Mouse (Mus musculus): ENCODE results near the gene Nuak1.

Nuak1 gene

DNA sequence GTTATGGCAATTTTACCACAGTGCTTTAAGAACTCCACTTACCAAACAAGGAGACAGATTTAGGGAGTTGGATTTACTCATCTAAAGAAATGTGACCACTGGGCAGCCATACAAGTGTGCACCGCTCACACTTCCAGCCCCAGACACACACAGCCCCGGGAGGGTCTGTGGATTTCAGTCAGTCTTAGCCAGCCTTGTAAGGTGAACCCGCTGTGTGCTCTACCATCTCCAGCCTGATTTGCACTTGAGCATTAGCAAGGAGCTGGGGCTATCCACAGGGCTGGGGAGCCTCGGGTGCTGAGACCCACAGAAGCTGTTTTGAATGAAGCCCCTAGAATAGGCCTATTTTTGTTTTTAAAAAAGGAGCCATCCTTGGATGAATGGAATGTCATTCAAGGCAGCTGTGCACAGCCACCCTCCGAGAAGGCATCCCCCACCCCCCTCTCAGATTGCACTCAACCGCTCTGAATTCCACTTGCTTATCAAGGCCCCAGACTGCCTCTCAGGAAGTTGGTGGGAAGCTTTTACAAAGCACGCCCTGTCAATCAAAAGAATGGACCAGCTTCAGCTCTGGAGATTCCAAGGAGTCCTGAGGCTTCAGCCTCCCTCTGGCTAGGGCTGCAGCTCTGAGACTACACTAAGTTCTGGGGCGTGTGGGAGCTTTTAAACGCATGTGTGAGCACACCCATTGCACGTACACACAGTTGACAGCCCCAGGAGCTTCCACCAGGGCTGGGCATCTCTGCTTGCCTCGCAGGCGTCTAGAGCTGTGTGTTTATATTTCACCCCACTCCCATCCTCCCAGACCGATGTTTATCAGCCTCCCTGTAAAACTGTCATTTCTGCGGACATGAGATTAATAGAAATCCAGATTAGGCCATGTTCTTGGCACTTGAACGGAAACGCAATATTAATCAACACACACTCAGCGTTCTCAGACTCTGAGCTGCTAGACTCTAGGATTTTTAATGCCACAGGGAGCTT is 57.2 kb downstream of the Nuak1 start:
- in situ Hi-C loops (cut with MboI, MseI): no loop called here

DNA sequence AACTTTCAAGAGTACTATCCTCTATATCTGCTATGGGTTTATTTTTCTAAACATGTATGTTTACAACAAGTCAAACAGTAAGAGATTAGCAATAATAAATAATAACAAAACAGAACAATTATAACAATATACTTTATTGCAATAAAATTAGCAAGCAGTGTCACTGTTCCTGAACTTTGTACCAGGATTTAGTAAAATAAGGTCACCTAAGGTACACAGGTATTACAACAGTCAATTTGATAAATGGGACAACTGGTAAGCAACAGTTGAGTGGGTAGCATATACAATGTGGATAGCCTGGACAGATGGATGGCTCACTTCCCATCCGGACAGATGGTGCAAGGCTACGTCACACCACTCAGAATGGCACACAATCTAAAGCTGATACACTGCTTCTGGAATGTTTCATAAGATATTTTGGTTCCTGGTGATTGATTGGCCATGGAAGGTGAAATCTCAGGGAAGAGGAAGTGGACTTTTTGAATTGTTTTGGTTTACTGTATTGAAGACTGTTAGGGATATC is 59.1 kb downstream of the Nuak1 start:
- in situ Hi-C loops (cut with MboI, MseI): no loop called here

DNA sequence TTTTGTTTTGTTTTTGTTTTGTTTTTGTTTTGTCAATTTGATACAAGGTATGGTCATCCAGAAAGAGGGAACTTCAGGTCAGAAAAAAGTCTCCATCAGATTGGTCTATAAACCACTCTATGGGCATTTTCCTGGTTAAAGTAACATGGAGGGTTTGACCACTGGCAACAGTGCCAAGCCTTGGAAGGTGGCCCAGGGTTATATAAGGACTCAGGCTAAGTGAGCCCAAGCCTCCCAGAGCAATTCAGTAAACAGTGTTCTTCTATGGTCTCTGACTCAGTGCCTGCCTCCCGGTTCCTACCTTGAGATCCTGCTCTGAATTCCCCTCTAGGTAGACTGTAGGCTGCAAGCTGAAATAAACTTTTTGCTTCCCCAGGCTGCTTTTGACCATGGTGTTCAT is 61.0 kb downstream of the Nuak1 start:
- in situ Hi-C loops (cut with MboI, MseI): no loop called here

DNA sequence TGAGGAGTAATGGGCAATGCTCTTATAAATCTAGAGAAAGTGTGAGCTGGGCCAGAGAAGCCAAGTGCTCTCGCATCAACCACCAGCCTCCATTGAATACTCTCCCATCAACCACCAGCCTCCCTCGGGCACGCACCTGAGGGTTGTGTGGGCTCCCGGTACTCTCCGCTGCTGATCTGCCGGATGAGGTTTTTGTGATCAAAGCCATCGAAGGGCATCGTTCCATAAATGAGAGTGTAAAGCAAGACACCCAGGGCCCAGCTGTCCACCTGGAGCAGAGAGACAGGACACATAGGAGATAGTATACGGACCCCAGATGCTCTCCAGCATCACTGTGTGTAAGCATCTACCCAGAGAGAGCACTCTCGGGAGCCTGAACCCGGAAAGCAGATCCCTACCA is 62.4 kb downstream of the Nuak1 start:
- in situ Hi-C loops (cut with MboI, MseI): no loop called here

DNA sequence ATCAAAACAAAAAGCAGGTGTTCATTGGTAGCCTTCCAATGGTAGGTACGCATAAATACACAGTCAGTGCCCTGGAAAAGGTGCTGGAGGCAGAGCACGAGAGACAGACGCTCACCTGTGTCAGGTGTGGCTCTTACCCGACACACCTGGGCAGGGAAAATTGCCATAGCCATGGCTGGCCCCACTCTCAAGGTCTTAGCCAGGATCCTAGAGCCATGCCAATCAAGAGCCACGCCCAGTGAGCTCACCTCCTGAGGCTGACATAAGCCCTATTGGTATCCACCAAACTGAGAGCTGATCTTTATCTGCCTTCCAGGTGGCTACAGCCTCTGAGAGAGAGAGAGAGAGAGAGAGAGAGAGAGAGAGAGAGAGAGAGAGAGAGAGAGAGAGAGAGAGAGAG is 64.1 kb downstream of the Nuak1 start:
- in situ Hi-C loops (cut with MboI, MseI): no loop called here

DNA sequence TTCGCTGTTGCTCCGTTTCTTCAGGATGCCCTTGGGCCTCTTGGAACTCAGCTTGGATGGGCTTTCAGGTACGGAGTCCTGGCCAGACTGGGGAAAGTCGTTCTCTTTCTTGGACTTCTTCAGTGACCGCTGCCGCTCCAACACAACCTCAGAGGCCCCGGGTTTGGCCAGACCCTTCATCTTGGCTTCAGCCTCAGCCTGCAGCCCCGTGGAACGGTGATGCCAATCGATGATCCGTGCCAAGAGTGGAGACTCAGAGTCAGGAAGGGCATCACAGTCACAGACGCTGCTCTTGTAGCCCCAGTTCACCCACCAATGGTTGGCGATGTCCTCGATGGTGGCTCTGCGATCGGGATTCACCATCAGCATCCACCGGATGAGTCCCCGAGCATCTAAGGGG is 65.4 kb downstream of the Nuak1 start:
- in situ Hi-C loops (cut with MboI, MseI): no loop called here

DNA sequence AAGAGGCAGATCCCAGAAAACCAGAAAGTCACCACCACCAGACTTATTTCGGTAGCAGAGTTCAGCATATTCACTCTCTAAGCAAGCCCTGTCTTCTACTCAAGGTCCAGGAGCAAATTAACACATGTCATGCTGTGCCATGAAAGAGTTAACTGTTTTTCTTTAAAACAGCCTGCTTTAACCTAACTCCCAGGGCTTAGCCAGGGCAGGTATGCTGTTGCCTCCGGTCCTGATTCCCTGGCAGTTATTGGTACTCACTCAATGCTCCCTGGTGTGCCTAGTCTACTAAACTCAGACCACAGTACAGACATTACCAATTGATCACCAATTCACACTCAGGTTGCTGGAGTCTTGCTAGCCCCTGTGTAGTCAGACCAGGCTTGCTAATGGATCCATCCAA is 66.9 kb downstream of the Nuak1 start:
- in situ Hi-C loops (cut with MboI, MseI): no loop called here

DNA sequence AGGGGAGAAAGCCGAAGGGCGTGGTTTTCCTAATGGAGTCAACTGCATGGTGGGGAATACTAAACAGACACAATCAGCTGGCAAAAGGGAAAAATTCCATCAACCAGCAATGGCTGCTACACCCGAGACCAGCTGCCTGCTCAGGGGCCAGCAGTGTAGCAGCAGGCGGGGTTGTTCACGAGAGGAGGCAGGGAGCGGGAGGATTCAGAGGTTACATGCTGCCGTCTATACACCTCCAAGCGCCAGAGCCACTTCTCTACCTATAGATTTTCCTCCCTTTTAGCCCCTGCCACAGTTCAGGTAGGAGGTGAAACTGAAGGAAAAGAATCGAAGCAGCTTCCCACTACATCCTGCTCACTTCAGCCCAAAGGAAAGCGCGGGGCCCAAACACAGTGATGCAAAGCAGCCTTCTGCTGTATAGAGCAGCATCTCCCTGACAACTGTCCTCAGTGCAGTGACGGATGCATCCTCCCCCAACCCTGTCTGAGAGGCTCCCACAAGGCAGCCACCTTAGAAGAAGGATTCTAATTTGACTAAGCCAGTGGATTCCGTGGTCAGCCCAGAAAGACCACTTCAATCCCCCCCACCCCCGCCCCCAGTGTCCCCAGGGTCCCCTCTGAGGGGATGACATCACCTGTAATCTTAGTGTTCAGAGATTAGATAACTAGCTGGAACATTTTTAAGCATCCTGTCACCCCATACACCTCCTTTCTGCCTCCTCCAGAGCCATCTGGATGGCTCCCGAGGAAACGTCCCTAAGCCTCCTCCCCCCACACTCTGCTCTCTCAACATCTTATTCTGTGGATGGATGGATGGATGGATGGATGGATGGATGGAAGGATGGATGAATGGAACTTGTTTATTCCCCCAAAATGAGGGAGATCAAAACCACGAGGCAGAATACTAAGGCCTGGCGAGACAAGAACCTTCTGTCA is 68.0 kb downstream of the Nuak1 start:
- in situ Hi-C loops (cut with MboI, MseI): no loop called here

DNA sequence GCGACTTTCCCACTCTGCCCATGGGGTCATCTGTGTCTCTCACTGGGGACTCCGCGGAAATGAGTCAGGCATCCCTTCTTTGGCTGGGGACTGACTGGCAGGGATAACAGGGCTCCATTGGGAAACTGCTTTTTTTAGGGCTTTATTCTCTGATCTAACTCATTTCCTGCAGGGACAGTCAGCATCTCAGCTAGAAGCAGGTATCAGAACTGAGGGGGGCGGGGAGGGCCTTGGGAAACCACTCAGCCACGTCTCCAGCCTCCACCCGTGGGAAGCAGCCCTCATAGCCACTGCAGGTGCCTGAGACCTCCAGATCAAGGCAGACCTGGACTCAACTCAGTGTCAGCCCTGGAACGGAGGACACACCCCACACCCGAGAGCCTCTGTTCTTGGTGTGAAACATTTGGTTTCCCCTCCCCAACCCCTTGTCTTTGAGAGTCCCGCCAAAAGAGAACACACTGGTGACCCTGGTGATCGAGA is 68.7 kb downstream of the Nuak1 start:
- in situ Hi-C loops (cut with MboI, MseI): no loop called here

DNA sequence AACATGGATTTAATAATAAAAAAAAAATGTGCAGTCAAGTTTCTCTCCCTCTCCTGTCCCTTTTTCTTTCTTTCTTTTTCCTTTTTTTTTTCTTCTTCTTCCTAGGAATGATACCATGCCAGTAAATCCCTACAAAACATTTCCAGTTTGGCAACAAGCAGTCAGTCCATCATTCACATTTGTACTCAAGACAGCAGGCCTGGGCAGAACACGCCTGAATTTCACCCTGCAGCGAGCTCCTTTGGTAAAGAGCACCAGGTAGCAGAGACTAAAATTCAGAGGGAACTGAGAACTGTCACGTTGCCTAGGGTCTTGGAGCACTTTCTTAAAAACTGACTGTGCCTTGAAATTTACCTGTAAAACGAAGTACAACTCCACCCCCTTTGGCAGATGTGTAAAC is 69.2 kb downstream of the Nuak1 start:
- in situ Hi-C loops (cut with MboI, MseI): no loop called here

DNA sequence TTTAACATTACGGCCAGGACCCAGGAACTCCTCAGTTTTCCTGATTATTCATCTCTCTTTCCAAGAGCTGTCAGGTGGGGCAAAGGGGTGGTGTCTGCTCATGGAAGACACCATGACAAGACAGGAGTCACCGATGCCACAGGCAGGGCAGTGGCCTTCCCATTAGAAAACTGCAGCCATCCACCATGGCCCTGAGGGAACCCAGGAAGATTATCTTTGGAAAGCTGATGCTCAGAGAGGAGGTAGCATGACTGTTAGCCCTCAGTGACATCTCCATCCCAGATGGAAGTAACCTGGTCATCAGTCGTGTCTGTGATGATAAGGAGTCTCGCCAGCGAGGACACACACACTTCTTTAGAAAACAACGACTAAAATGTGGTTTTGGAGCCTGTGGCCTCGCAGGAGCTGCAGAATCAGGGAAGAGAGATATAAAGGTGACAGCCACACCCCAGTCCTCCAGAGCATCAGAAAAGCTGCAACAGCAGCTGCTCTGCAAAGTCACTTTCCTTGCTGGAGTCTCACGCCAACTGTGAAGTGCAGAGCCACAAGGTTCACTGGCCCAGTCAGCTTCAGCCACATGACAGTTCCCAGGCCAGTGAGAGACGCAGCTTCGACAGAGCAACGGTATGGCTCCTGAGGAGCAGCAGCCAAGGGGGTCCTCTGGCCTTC is 70.6 kb downstream of the Nuak1 start:
- in situ Hi-C loops (cut with MboI, MseI): no loop called here

DNA sequence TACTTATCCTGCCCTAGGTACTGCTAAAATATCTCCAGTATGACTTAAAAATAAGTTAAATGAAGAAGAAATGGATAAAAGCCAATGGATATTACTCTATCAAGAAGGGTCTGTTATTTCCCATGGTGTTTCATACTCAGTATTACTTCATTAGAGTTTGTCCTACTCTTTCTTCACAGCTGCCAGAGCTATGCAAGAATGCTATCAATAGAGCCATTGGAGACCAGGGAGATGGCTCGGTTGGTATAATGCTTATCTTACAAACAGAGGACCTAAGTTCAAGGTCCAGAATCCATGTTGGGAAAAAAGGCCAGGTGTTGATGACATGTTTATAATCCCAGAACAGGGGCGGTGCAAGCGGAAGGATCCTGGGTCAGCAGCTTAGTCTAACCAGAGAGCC is 72.2 kb downstream of the Nuak1 start:
- in situ Hi-C loops (cut with MboI, MseI): no loop called here

DNA sequence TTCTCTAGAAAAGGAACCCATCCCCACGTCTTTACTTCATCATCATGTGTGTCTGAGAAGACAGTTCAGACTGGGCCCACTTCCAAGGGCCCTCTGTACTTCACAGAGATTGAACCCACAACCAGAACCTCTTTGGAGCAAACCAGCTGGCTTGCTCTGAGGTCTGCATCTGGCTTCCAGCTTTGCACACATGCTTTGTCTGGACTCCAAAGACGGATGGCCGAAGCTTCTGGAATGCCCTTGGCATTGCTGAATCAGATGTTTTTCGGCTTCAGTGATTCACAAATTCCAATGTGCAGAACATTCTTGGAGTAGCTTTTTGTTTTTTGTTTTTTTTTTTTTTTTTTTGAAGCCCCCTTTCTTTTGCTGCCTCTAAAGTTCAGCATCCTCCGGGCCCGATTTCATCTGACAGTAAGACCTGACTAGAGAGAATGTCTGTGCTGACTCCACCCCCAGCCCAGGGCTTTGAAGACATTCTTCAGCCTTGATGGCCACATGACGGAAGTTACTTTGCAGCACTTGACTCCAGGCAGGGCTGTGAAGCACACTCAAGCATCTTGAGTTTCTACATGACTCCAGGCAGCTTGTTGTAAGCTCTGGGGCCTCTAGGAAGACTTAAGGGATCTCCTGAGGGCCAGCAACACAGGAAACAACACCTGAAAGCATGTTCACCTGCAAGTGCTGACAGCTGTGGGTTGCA is 75.1 kb downstream of the Nuak1 start:
- in situ Hi-C loops (cut with MboI, MseI): no loop called here

DNA sequence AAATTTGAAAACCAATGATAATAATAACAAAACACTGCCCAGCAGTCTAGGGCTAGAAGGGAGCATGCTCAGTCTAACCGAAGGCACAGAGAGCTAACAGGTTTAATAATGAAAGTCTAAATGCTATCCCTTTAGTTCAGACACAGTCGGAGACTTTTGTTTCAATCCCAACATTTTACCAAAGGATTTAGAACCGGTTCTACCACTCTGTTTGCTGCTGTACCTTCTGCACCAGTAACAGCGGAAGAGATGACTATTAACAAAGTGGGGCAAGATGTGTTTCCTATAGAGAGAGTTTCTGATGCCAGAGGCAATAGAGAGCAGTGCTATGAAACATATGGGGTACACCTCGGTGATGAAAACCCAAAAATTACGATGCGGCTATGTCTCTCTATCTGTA is 76.6 kb downstream of the Nuak1 start:
- in situ Hi-C loops (cut with MboI, MseI): no loop called here

DNA sequence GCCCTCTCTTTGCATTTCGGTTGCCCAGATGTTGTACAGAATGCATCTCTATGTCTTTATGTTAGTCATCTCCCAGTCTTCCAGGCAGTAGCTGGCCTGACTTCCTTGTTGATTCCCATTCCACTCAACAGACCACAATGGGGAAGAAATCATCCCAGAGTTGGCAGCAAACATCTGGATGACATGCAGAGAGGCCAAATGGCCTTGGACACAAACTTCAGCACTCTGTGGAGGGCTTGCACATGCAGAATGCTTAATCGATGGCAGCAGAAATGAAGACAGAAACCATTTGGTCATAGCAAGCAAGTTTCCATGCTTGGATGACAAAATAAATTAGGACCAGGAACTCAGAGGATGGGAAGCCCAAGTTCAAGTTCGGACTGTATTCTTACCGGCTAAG is 79.4 kb downstream of the Nuak1 start:
- in situ Hi-C loops (cut with MboI, MseI): no loop called here

DNA sequence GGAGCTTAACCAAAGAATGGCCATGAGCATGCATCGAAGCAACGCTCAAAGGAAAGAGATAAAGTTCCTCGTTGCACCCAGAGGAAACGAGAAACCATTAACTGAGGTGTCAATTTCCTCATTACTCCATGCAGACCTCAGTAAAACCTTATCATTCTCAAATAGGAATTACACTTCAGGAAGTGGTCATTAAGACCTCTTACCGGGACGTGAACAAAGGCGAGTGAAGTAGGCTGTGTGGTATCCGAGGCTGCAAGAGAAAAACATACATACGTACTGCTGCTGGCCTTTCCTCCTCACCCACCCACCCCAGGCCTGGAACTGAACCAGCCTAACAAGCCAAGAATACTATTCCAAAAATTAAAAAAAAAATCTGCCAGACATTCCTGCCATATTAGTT is 80.0 kb downstream of the Nuak1 start:
- in situ Hi-C loops (cut with MboI, MseI): no loop called here

DNA sequence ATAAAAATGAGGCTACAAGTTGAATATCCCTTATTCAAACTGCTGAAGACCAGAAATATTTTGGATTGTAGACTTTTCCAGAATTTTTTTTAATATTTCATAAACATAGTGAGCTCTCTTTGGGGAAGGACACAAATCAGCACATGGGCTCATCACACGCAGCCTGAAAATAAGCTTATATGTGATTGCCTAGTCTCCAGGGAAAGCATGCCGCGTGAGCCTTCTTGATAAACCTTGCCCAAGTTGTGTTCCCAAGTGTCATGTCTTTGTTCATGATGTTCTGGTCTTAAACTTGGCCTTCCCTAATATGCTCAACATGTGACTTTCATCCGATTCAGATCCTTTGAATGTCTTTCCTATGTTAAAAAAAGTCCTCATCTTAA is 81.7 kb downstream of the Nuak1 start:
- in situ Hi-C loops (cut with MboI, MseI): no loop called here

DNA sequence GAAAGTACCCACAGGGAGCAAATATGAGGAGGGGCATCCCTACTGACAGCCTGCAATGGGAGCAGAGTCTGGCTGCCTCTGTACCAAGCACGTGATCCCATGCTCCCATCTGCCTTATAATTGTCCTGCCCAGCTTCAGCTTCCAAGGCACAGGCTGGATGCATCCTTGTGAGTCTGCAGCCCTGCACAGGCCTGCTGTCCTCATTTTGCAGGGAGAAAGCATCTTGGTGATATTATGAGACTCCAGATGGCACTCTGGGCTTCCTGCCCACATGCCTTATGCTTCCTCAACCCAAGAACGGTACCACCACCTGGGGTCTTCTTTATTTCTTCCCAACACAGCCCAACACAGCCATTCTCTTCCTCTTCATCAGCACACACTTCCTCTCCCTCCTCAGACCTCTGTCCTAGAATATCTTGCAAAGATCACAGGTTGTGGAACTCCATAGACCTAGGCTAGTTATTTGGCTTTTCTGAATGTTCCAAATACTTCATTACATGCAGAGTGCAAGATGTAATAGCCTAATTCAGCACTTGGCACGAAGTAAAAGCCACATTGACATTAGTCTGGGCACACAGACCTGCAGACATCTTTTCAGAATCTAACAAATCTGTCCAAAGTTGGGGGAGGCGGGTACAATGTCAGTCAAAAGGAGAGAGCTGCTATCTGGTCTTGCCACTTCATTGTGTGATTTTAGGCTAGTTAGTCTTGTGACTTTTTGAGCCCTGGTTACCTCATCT is 82.2 kb downstream of the Nuak1 start:
- in situ Hi-C loops (cut with MboI, MseI): no loop called here

DNA sequence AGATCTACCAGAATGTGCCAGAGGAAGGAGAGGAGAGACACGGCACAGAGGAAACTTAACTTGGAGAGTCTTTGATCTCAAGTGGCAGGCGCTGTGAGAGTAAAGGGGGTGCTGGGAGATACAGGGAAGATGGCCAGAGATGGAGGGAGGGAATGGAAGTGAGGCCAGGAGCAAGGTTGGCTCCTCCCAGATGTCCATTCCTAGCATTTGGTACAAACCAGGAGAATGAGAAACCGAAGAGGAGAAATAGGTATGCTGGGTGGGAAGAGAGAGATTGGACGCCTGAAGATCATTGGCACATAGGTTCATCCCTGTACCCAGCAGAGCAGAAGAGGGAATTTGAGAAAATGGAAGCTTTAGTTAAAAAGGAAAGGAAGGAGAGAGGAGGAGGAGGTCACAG is 82.8 kb downstream of the Nuak1 start:
- in situ Hi-C loops (cut with MboI, MseI): no loop called here

DNA sequence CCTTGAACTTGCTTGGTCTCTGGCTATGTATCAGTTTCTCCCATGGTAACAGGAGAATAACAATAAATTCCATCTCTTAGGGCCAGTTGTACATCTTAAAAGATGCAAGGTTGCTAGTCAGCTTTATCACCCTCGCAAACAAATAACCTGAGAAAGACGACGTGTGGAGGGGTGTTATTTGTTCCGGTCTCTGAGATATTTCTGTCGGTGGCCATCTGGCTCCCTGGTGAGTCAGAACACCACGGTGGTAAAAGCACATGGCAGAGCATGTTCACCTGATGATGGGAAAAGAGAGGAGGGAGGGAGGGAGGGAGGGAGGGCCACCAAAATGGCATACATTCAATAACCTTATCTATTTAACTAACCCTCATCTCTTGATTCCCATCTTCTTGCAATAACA is 86.1 kb downstream of the Nuak1 start:
- in situ Hi-C loops (cut with MboI, MseI): no loop called here
